Mouse (Mus musculus) midbrain, embryonic 12.5 days (tissue): ENCODE measurements at regions not wholly inside any gene's neighbourhood (a gene's known extent, or its start where the extent isn't known, plus 50 kb on each side); places are given as distances from the start of the nearest gene placed in this dataset.

Experiments used
- ATAC-seq: fragments of 200-750 bp; cut with Nextera tagmentation; 2 replicates; pipeline ENCODE4 v1.8.0; 2017; ENCODE audit warnings: low read depth, moderate TSS enrichment, moderate library complexity; ENCODE audit not compliant: low FRiP score
- H3K27ac ChIP-seq: fragments of 300-500 bp; sonication (generic); replicated peaks from 2 replicates; pipeline ENCODE4 v1.5.1; 2016; ENCODE audit warnings: mild to moderate bottlenecking
- H3K27me3 ChIP-seq: fragments of 300-500 bp; sonication (generic); 2 replicates; pipeline ENCODE4 v1.6.1; 2016; ENCODE audit warnings: mild to moderate bottlenecking
- H3K36me3 ChIP-seq: fragments of 300-500 bp; sonication (generic); 2 replicates; pipeline ENCODE4 v1.6.1; 2016
- H3K4me1 ChIP-seq: fragments of 300-500 bp; sonication (generic); 2 replicates; pipeline ENCODE4 v1.6.1; 2016
- H3K4me2 ChIP-seq: fragments of 300-500 bp; sonication (generic); replicated peaks from 2 replicates; pipeline ENCODE4 v1.6.1; 2016; ENCODE audit warnings: mild to moderate bottlenecking, moderate library complexity
- H3K4me3 ChIP-seq: fragments of 300-500 bp; sonication (generic); 2 replicates; pipeline ENCODE4 v1.5.1; 2016; ENCODE audit warnings: mild to moderate bottlenecking
- H3K9ac ChIP-seq: fragments of 300-500 bp; sonication (generic); replicated peaks from 2 replicates; pipeline ENCODE4 v1.6.1; 2016; ENCODE audit warnings: mild to moderate bottlenecking, moderate library complexity
- H3K9me3 ChIP-seq: fragments of 300-500 bp; sonication (generic); 2 replicates; pipeline ENCODE4 v1.6.1; 2016; ENCODE audit warnings: mild to moderate bottlenecking
- WGBS: fragments of 180-500 bp; shearing (Covaris S2); methylation state at CpG from one replicate; pipeline ENCODE4 v1.1.7; 2016; 5-methylcytosine and 5-hydroxymethylcytosine counted together

- Histone ChIP-seq H3K27me3 (no peaks in the 10 kb centered on the region), H3K4me1 (no peaks in the 10 kb centered on the region), H3K4me3 (no peak overlapping the region), H3K36me3 (no peaks in the 10 kb centered on the region), H3K27ac (no peak overlapping the region), H3K4me2 (no peak overlapping the region), H3K9me3 (no peaks in the 10 kb centered on the region), H3K9ac (no peak overlapping the region)
- WGBS: 89% methylated on average over 2 of the region's 2 CpGs
- no peak for ATAC-seq
Measured at GRCm38 (mm10) chr9:23651300-23651699, 428.4 kb downstream of the Bmper start.

GRCm38 (mm10) chr9:23653086-23653485 lies 430.2 kb downstream of the Bmper start:
- H3K4me1 ChIP-seq: no peaks in the 10 kb centered on the region
- no peak overlapping the region for H3K4me2 ChIP-seq
- no peak overlapping the region for H3K27ac ChIP-seq
- H3K9ac ChIP-seq: no peak overlapping the region
- H3K4me3 ChIP-seq: no peak overlapping the region
- 77% methylated on average over 2 of the region's 2 CpGs for WGBS
- ATAC-seq: no peak
- H3K9me3 ChIP-seq: no peaks in the 10 kb centered on the region
- no peaks in the 10 kb centered on the region for H3K27me3 ChIP-seq
- no peaks in the 10 kb centered on the region for H3K36me3 ChIP-seq

- no peak overlapping the region for H3K4me2 ChIP-seq
- H3K27me3 ChIP-seq: no peaks in the 10 kb centered on the region
- H3K27ac ChIP-seq: no peak overlapping the region
- H3K9me3 ChIP-seq: no peaks in the 10 kb centered on the region
- no peak overlapping the region for H3K9ac ChIP-seq
- no peak overlapping the region for H3K4me3 ChIP-seq
- no peaks in the 10 kb centered on the region for H3K4me1 ChIP-seq
- WGBS: 80% methylated on average over 1 of the region's 1 CpGs
- no peak for ATAC-seq
- no peaks in the 10 kb centered on the region for H3K36me3 ChIP-seq
Measured at GRCm38 (mm10) chr9:23654777-23655176, 431.9 kb downstream of the Bmper start.

- Histone ChIP-seq H3K4me2 (no peak overlapping the region), H3K4me1 (0 out of 2 replicates have a peak, but pooled peaks cover 5% of the 10 kb centered on the region), H3K4me3 (no peak overlapping the region), H3K9me3 (no peaks in the 10 kb centered on the region), H3K27ac (no peak overlapping the region), H3K36me3 (no peaks in the 10 kb centered on the region), H3K9ac (no peak overlapping the region), H3K27me3 (no peaks in the 10 kb centered on the region)
- no peak for ATAC-seq
Measured at GRCm38 (mm10) chr9:23665960-23666359, 431.8 kb upstream of the Npsr1 start.

GRCm38 (mm10) chr9:23669230-23669629 lies 428.6 kb upstream of the Npsr1 start:
- 0 out of 2 replicates have a peak, but pooled peaks cover 5% of the 10 kb centered on the region for H3K4me1 ChIP-seq
- H3K36me3 ChIP-seq: no peaks in the 10 kb centered on the region
- no peak for ATAC-seq
- 91% methylated on average over 4 of the region's 4 CpGs for WGBS
- H3K4me3 ChIP-seq: no peak overlapping the region
- no peak overlapping the region for H3K9ac ChIP-seq
- no peaks in the 10 kb centered on the region for H3K27me3 ChIP-seq
- no peaks in the 10 kb centered on the region for H3K9me3 ChIP-seq
- no peak overlapping the region for H3K27ac ChIP-seq
- H3K4me2 ChIP-seq: no peak overlapping the region

GRCm38 (mm10) chr9:23670642-23671041 lies 427.2 kb upstream of the Npsr1 start:
- no peak for ATAC-seq
- Histone ChIP-seq H3K36me3 (no peaks in the 10 kb centered on the region), H3K4me2 (no peak overlapping the region), H3K4me3 (no peak overlapping the region), H3K27me3 (no peaks in the 10 kb centered on the region), H3K27ac (no peak overlapping the region), H3K4me1 (0 out of 2 replicates have a peak, but pooled peaks cover 5% of the 10 kb centered on the region), H3K9ac (no peak overlapping the region), H3K9me3 (no peaks in the 10 kb centered on the region)
- 63% methylated on average over 5 of the region's 5 CpGs for WGBS

GRCm38 (mm10) chr9:23673347-23673860 lies 424.4 kb upstream of the Npsr1 start:
- H3K27me3 ChIP-seq: no peaks in the 10 kb centered on the region
- no peak overlapping the region for H3K27ac ChIP-seq
- H3K4me2 ChIP-seq: no peak overlapping the region
- H3K4me3 ChIP-seq: no peak overlapping the region
- 96% methylated on average over 4 of the region's 4 CpGs for WGBS
- no peaks in the 10 kb centered on the region for H3K36me3 ChIP-seq
- ATAC-seq: no peak
- no peak overlapping the region for H3K9ac ChIP-seq
- H3K9me3 ChIP-seq: no peaks in the 10 kb centered on the region
- 0 out of 2 replicates have a peak, but pooled peaks cover 5% of the 10 kb centered on the region for H3K4me1 ChIP-seq

- Histone ChIP-seq H3K4me1 (0 out of 2 replicates have a peak, but pooled peaks cover 5% of the 10 kb centered on the region), H3K9ac (no peak overlapping the region), H3K36me3 (no peaks in the 10 kb centered on the region), H3K27me3 (no peaks in the 10 kb centered on the region), H3K27ac (no peak overlapping the region), H3K9me3 (no peaks in the 10 kb centered on the region), H3K4me3 (no peak overlapping the region), H3K4me2 (no peak overlapping the region)
- ATAC-seq: no peak
- WGBS: 37% methylated on average over 8 of the region's 8 CpGs
Measured at GRCm38 (mm10) chr9:23674833-23675232, 423.0 kb upstream of the Npsr1 start.

GRCm38 (mm10) chr9:23689456-23689855 lies 408.3 kb upstream of the Npsr1 start:
- H3K27me3 ChIP-seq: no peaks in the 10 kb centered on the region
- H3K4me3 ChIP-seq: no peak overlapping the region
- H3K36me3 ChIP-seq: no peaks in the 10 kb centered on the region
- H3K9ac ChIP-seq: no peak overlapping the region
- H3K27ac ChIP-seq: no peak overlapping the region
- no peak overlapping the region for H3K4me2 ChIP-seq
- ATAC-seq: no peak
- H3K4me1 ChIP-seq: no peaks in the 10 kb centered on the region
- no peaks in the 10 kb centered on the region for H3K9me3 ChIP-seq

- Histone ChIP-seq H3K4me3 (no peak overlapping the region), H3K4me2 (no peak overlapping the region), H3K27me3 (no peaks in the 10 kb centered on the region), H3K9me3 (no peaks in the 10 kb centered on the region), H3K36me3 (no peaks in the 10 kb centered on the region), H3K4me1 (no peaks in the 10 kb centered on the region), H3K27ac (no peak overlapping the region), H3K9ac (no peak overlapping the region)
- 58% methylated on average over 8 of the region's 8 CpGs for WGBS
- ATAC-seq: peak; percentile 44; the same call in 1 of the 2 replicates
Measured at GRCm38 (mm10) chr9:23692768-23693441, 404.9 kb upstream of the Npsr1 start.

- H3K9me3 ChIP-seq: no peaks in the 10 kb centered on the region
- no peak overlapping the region for H3K4me3 ChIP-seq
- H3K36me3 ChIP-seq: no peaks in the 10 kb centered on the region
- WGBS: 57% methylated on average over 1 of the region's 1 CpGs
- no peak overlapping the region for H3K27ac ChIP-seq
- H3K4me1 ChIP-seq: no peaks in the 10 kb centered on the region
- H3K27me3 ChIP-seq: no peaks in the 10 kb centered on the region
- no peak for ATAC-seq
- no peak overlapping the region for H3K9ac ChIP-seq
- no peak overlapping the region for H3K4me2 ChIP-seq
Measured at GRCm38 (mm10) chr9:23693442-23693829, 404.4 kb upstream of the Npsr1 start.

- no peak overlapping the region for H3K4me2 ChIP-seq
- no peaks in the 10 kb centered on the region for H3K36me3 ChIP-seq
- 95% methylated on average over 2 of the region's 2 CpGs for WGBS
- H3K9ac ChIP-seq: no peak overlapping the region
- no peaks in the 10 kb centered on the region for H3K4me1 ChIP-seq
- no peak for ATAC-seq
- no peaks in the 10 kb centered on the region for H3K9me3 ChIP-seq
- no peak overlapping the region for H3K4me3 ChIP-seq
- no peak overlapping the region for H3K27ac ChIP-seq
- H3K27me3 ChIP-seq: no peaks in the 10 kb centered on the region
Measured at GRCm38 (mm10) chr9:23694481-23694880, 403.3 kb upstream of the Npsr1 start.

GRCm38 (mm10) chr9:23700567-23700966 lies 397.2 kb upstream of the Npsr1 start:
- Histone ChIP-seq H3K27ac (no peak overlapping the region), H3K9ac (no peak overlapping the region), H3K4me1 (no peaks in the 10 kb centered on the region), H3K36me3 (no peaks in the 10 kb centered on the region), H3K27me3 (no peaks in the 10 kb centered on the region), H3K9me3 (no peaks in the 10 kb centered on the region), H3K4me2 (no peak overlapping the region), H3K4me3 (no peak overlapping the region)
- no peak for ATAC-seq
- WGBS: 90% methylated on average over 1 of the region's 1 CpGs
